Mouse (Mus musculus): ENCODE data around the gene Dnajc14. TPM values are rescaled to one million over a fixed set of nuclear protein-coding genes. Genes with fewer than 3 reads are reported as not detected.
A peak's percentile ranks its signal among the peaks of the same experiment; 100 is the strongest.

Gene Dnajc14
- polyA plus RNA-seq, 1 experiment = 31.2 TPM

GRCm38 (mm10) chr10:128798676-128799075, 5.2 kb upstream of the Dnajc14 start:
- Histone ChIP-seq H3K79me2 (ENCODE audit: control insufficient read depth, insufficient read depth) (peaks cover 19% of the 10 kb centered on the region), H3K79me3 (ENCODE audit: low read depth) (peaks cover 5% of the 10 kb centered on the region), H3K36me3 (ENCODE audit: control insufficient read depth, insufficient read depth) (peaks cover 26% of the 10 kb centered on the region), H3K27me3 (ENCODE audit: control insufficient read depth, insufficient read depth, insufficient read length) (no peaks in the 10 kb centered on the region), H3ac (ENCODE audit: control insufficient read depth, insufficient read length, low read depth) (no peak overlapping the region), H3K4me3 (ENCODE audit: insufficient read depth, poor library complexity, severe bottlenecking) (no peak overlapping the region)
- TF ChIP-seq MAX (IDR thresholded peaks at IDR 0.05) = no peak
- no peak for TF ChIP-seq MYOG (IDR thresholded peaks at IDR 0.05; ENCODE audit: control insufficient read depth, extremely low read depth, insufficient read length)
- no peak for TF ChIP-seq CTCF (IDR thresholded peaks at IDR 0.05; ENCODE audit: control insufficient read depth, insufficient read depth, insufficient read length)
- no peak for TF ChIP-seq CEBPB (IDR thresholded peaks at IDR 0.05; ENCODE audit: low read depth)
- TF ChIP-seq USF1 (IDR thresholded peaks at IDR 0.05; ENCODE audit: low read depth) = no peak

GRCm38 (mm10) chr10:128801981-128802495, 1.8 kb upstream of the Dnajc14 start:
- no peak for TF ChIP-seq MAX (IDR thresholded peaks at IDR 0.05)
- no peak for TF ChIP-seq USF1 (IDR thresholded peaks at IDR 0.05; ENCODE audit: low read depth)
- no peak for TF ChIP-seq CEBPB (IDR thresholded peaks at IDR 0.05; ENCODE audit: low read depth)
- TF ChIP-seq MYOG (IDR thresholded peaks at IDR 0.05; ENCODE audit: control insufficient read depth, extremely low read depth, insufficient read length) = no peak
- TF ChIP-seq MYOD1 (IDR thresholded peaks at IDR 0.05; ENCODE audit: control insufficient read depth, insufficient read length, low read depth) = no peak
- TF ChIP-seq CTCF (IDR thresholded peaks at IDR 0.05; ENCODE audit: control insufficient read depth, insufficient read depth, insufficient read length) = no peak
- no peak for TF ChIP-seq FOSL1 (IDR thresholded peaks at IDR 0.05; ENCODE audit: insufficient read depth, low read length, poor library complexity, severe bottlenecking)
- H3K79me2 ChIP-seq (ENCODE audit: control insufficient read depth, insufficient read depth) = peaks cover 34% of the 10 kb centered on the region
- no peaks in the 10 kb centered on the region for H3K27me3 ChIP-seq (ENCODE audit: control insufficient read depth, insufficient read depth, insufficient read length)
- H3K36me3 ChIP-seq (ENCODE audit: control insufficient read depth, insufficient read depth) = peaks cover 26% of the 10 kb centered on the region
- H3ac ChIP-seq (ENCODE audit: control insufficient read depth, insufficient read length, low read depth) = no peak overlapping the region
- H3K4me3 ChIP-seq (ENCODE audit: insufficient read depth, poor library complexity, severe bottlenecking) = no peak overlapping the region
- H3K79me3 ChIP-seq (ENCODE audit: low read depth) = peaks cover 17% of the 10 kb centered on the region

DNA sequence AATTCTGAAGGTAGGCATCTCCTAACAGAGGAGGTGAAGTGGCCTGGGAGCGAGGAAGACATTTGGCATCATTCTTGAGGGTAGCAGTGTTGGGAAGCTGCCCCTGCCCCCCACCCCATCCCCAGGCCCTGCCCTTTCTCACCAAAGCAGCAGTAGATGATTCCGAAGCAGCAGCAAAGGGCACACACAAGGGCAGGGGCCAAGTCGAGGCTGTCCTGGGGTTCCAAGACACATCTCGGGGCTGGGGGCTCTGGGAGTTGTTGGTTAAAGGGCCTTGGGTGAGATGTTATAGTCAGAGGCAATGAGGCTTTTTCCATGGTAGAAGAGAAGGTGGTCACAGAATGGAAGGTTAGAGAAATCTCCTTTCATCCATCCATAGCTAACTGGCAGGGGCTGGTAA, 906 bp upstream of the Dnajc14 start:
- peaks cover 35% of the 10 kb centered on the region for H3K36me3 ChIP-seq (ENCODE audit: control insufficient read depth, insufficient read depth)
- H3K27me3 ChIP-seq (ENCODE audit: control insufficient read depth, insufficient read depth, insufficient read length) = no peaks in the 10 kb centered on the region
- no peak for TF ChIP-seq FOSL1 (IDR thresholded peaks at IDR 0.05; ENCODE audit: insufficient read depth, low read length, poor library complexity, severe bottlenecking)
- H3ac ChIP-seq (ENCODE audit: control insufficient read depth, insufficient read length, low read depth) = peak overlapping the region; percentile 8
- peaks cover 26% of the 10 kb centered on the region for H3K79me3 ChIP-seq (ENCODE audit: low read depth)
- peaks cover 44% of the 10 kb centered on the region for H3K79me2 ChIP-seq (ENCODE audit: control insufficient read depth, insufficient read depth)
- peak overlapping the region; percentile 86 for H3K4me3 ChIP-seq (ENCODE audit: insufficient read depth, poor library complexity, severe bottlenecking)

- Histone ChIP-seq H3K4me3 (ENCODE audit: insufficient read depth, poor library complexity, severe bottlenecking) (peak overlapping the region; percentile 86), H3K27me3 (ENCODE audit: control insufficient read depth, insufficient read depth, insufficient read length) (no peaks in the 10 kb centered on the region), H3K79me3 (ENCODE audit: low read depth) (peaks cover 29% of the 10 kb centered on the region), H3ac (ENCODE audit: control insufficient read depth, insufficient read length, low read depth) (peak overlapping the region; percentile 62), H3K36me3 (ENCODE audit: control insufficient read depth, insufficient read depth) (peaks cover 38% of the 10 kb centered on the region), H3K79me2 (ENCODE audit: control insufficient read depth, insufficient read depth) (peaks cover 48% of the 10 kb centered on the region)
- TF ChIP-seq USF1 (IDR thresholded peaks at IDR 0.05; ENCODE audit: low read depth) (no peak), MYOD1 (IDR thresholded peaks at IDR 0.05; ENCODE audit: control insufficient read depth, insufficient read length, low read depth) (peak; percentile 11)
These were observed 501 bp upstream of the Dnajc14 start for GRCm38 (mm10) chr10:128803361-128803760.

- Histone ChIP-seq H3K36me3 (ENCODE audit: control insufficient read depth, insufficient read depth) (peaks cover 41% of the 10 kb centered on the region), H3K27me3 (ENCODE audit: control insufficient read depth, insufficient read depth, insufficient read length) (no peaks in the 10 kb centered on the region), H3K79me3 (ENCODE audit: low read depth) (peaks cover 39% of the 10 kb centered on the region), H3ac (ENCODE audit: control insufficient read depth, insufficient read length, low read depth) (peak within 1 kb of the TSS; percentile 89), H3K4me3 (ENCODE audit: insufficient read depth, poor library complexity, severe bottlenecking) (peak within 1 kb of the TSS; percentile 86), H3K79me2 (ENCODE audit: control insufficient read depth, insufficient read depth) (peaks cover 59% of the 10 kb centered on the region)
- TF ChIP-seq MYOG (IDR thresholded peaks at IDR 0.05; ENCODE audit: control insufficient read depth, extremely low read depth, insufficient read length) (no peak), FOSL1 (IDR thresholded peaks at IDR 0.05; ENCODE audit: insufficient read depth, low read length, poor library complexity, severe bottlenecking) (no peak), CEBPB (IDR thresholded peaks at IDR 0.05; ENCODE audit: low read depth) (no peak), MAX (IDR thresholded peaks at IDR 0.05) (no peak), USF1 (IDR thresholded peaks at IDR 0.05; ENCODE audit: low read depth) (no peak), CTCF (IDR thresholded peaks at IDR 0.05; ENCODE audit: control insufficient read depth, insufficient read depth, insufficient read length) (no peak)
These were observed 619 bp downstream of the Dnajc14 start, which contains the start of gene Tmem198b for GRCm38 (mm10) chr10:128804271-128805091. Gene Tmem198b, minus strand, starts transcription at chr10:128804370.

All from C2C12 (cell line).